Mouse (Mus musculus): Measurements from ENCODE around the gene Nrxn2. TPM values are rescaled to one million over a fixed set of nuclear protein-coding genes. Genes with fewer than 3 reads are reported as not detected.

Nrxn2 gene
- 100 to 1,000 TPM; 809 to 835 TPM for total RNA-seq (2021)

GRCm38 (mm10) chr19:6418233-6418879 lies at the start of gene Nrxn2:
TSS of gene Nrxn2 (plus strand) at chr19:6418731.
- peak; percentile 93 to 94 for DNase-seq (ENCODE audit: extremely low spot score in 1 of 2, low spot score in 2 of 2)
- intact Hi-C loops (cut with DNase I) = loop anchor here (5.0 kb wide), 1 partner anchor 34 kb away; no protein-coding TSS in a partner anchor

GRCm38 (mm10) chr19:6370175-6370574 lies 48.4 kb upstream of the Nrxn2 start:
- intact Hi-C loops (cut with DNase I) = no loop called here
- DNase-seq (ENCODE audit: extremely low spot score in 1 of 2, low spot score in 2 of 2) = no peak

- intact Hi-C loops (cut with DNase I) = no loop called here
- no peak for DNase-seq (ENCODE audit: extremely low spot score in 1 of 2, low spot score in 2 of 2)
These were observed 46.1 kb upstream of the Nrxn2 start for GRCm38 (mm10) chr19:6372433-6372832.

- intact Hi-C loops (cut with DNase I) = no loop called here
- DNase-seq (ENCODE audit: extremely low spot score in 1 of 2, low spot score in 2 of 2) = peak; percentile 58 to 91
These were observed 44.8 kb upstream of the Nrxn2 start for GRCm38 (mm10) chr19:6373539-6374400.

- intact Hi-C loops (cut with DNase I) = no loop called here
- DNase-seq (ENCODE audit: extremely low spot score in 1 of 2, low spot score in 2 of 2) = no peak
These were observed 44.0 kb upstream of the Nrxn2 start for GRCm38 (mm10) chr19:6374571-6374970.

GRCm38 (mm10) chr19:6375423-6376254 lies 42.9 kb upstream of the Nrxn2 start:
- DNase-seq (ENCODE audit: extremely low spot score in 1 of 2, low spot score in 2 of 2) = peak in 1 of 2 experiments; percentile 50
- intact Hi-C loops (cut with DNase I) = no loop called here

GRCm38 (mm10) chr19:6376255-6376564 lies 42.3 kb upstream of the Nrxn2 start:
- intact Hi-C loops (cut with DNase I) = no loop called here
- peak in 1 of 2 experiments; percentile 79 for DNase-seq (ENCODE audit: extremely low spot score in 1 of 2, low spot score in 2 of 2)

GRCm38 (mm10) chr19:6376643-6377042 lies 41.9 kb upstream of the Nrxn2 start:
- intact Hi-C loops (cut with DNase I) = no loop called here

GRCm38 (mm10) chr19:6377327-6378040 lies 41.0 kb upstream of the Nrxn2 start:
- intact Hi-C loops (cut with DNase I) = no loop called here
- DNase-seq (ENCODE audit: extremely low spot score in 1 of 2, low spot score in 2 of 2) = peak in 1 of 2 experiments; percentile 14

More at GRCm38 (mm10) chr19:6376643-6377042, 41.9 kb upstream of the Nrxn2 start:
- DNase-seq (ENCODE audit: extremely low spot score in 1 of 2, low spot score in 2 of 2) = peak in 1 of 2 experiments; percentile 8

GRCm38 (mm10) chr19:6380411-6381166 lies 37.9 kb upstream of the Nrxn2 start:
- no peak for DNase-seq (ENCODE audit: extremely low spot score in 1 of 2, low spot score in 2 of 2)
- intact Hi-C loops (cut with DNase I) = no loop called here

- intact Hi-C loops (cut with DNase I) = no loop called here
- DNase-seq (ENCODE audit: extremely low spot score in 1 of 2, low spot score in 2 of 2) = no peak
These were observed 37.3 kb upstream of the Nrxn2 start for GRCm38 (mm10) chr19:6381238-6381637.

GRCm38 (mm10) chr19:6382323-6382924 lies 36.1 kb upstream of the Nrxn2 start:
- DNase-seq (ENCODE audit: extremely low spot score in 1 of 2, low spot score in 2 of 2) = peak in 1 of 2 experiments; percentile 18
- intact Hi-C loops (cut with DNase I) = no loop called here

GRCm38 (mm10) chr19:6383470-6383869 lies 35.1 kb upstream of the Nrxn2 start:
- DNase-seq (ENCODE audit: extremely low spot score in 1 of 2, low spot score in 2 of 2) = peak in 1 of 2 experiments; percentile 37
- intact Hi-C loops (cut with DNase I) = no loop called here

- intact Hi-C loops (cut with DNase I) = no loop called here
- DNase-seq (ENCODE audit: extremely low spot score in 1 of 2, low spot score in 2 of 2) = peak; percentile 31 to 87
These were observed 34.4 kb upstream of the Nrxn2 start, which contains the start of gene Pygm for GRCm38 (mm10) chr19:6384128-6384527. TSS of gene Pygm (plus strand) at chr19:6384399.

- intact Hi-C loops (cut with DNase I) = no loop called here
- DNase-seq (ENCODE audit: extremely low spot score in 1 of 2, low spot score in 2 of 2) = peak in 1 of 2 experiments; percentile 32
These were observed 33.6 kb upstream of the Nrxn2 start for GRCm38 (mm10) chr19:6384954-6385353.

- intact Hi-C loops (cut with DNase I) = no loop called here
- DNase-seq (ENCODE audit: extremely low spot score in 1 of 2, low spot score in 2 of 2) = no peak
These were observed 33.1 kb upstream of the Nrxn2 start for GRCm38 (mm10) chr19:6385419-6385818.

- intact Hi-C loops (cut with DNase I) = no loop called here
- DNase-seq (ENCODE audit: extremely low spot score in 1 of 2, low spot score in 2 of 2) = no peak
These were observed 32.7 kb upstream of the Nrxn2 start for GRCm38 (mm10) chr19:6385821-6386220.
